ENCODE assay signal across 21 mouse cellular contexts in the genomic region with DNA sequence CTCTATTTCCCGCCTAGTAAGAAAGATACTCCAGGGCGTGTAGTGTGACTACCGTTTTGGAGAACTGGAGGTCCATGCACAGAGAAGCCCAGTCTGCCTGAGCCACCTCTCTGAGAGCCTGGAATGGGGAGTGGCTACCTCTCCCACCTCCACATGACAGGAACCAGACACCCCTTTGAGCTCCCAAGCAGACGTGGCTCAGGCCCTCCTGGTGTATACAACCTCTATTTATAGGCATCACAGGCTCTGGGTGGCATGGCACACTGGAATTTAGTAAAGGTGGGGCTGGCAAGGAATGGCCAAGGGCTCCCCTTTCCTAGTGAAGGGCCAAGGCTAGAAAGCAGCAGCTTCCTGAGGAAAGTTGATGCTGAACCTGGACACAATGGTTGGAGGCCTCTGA. TPM values are rescaled to one million over a fixed set of nuclear protein-coding genes. Genes with fewer than 3 reads are reported as not detected.
A peak's percentile ranks its signal among the peaks of the same experiment; 100 is the strongest.
DNase-seq lines count a peak whose midpoint lies in the region; ATAC-seq and TF ChIP-seq lines count a peak whose summit lies in the region.
"Had no signal": no experiment of that assay in that cellular context is flagged by ENCODE, and none has a peak within 500 bp of the region (broad histone marks: within the 10 kb centered on the region; RNA-seq: fewer than 3 reads in every experiment).

No protein-coding gene starts in this region.

- no peaks in the 10 kb centered on the region for H3K36me3 ChIP-seq in heart, embryonic 11.5 days (ENCODE audit: control insufficient read depth, insufficient read depth, low read length)
- peaks cover 4% of the 10 kb centered on the region; the same call in 1 of the 2 replicates for H3K36me3 ChIP-seq in embryonic facial prominence, embryonic 15.5 days
- peaks cover 38% of the 10 kb centered on the region for H3K36me3 ChIP-seq in limb, embryonic 14.5 days (ENCODE audit: control insufficient read depth, insufficient read depth, low read length)
- H3K36me3 ChIP-seq in hindbrain, embryonic 11.5 days (ENCODE audit: control insufficient read depth, insufficient read depth, low read length): no peaks in the 10 kb centered on the region
- H3K36me3 ChIP-seq in forebrain, embryonic 13.5 days (ENCODE audit: poor library complexity, severe bottlenecking): no peaks in the 10 kb centered on the region

- H3K9me3 ChIP-seq in heart, embryonic 11.5 days (replicated peaks; ENCODE audit: control insufficient read depth, low read length): no peaks in the 10 kb centered on the region
- H3K9me3 ChIP-seq in embryonic facial prominence, embryonic 15.5 days (replicated peaks): no peaks in the 10 kb centered on the region
- H3K9me3 ChIP-seq in limb, embryonic 14.5 days (ENCODE audit: control insufficient read depth, low read length): no peaks in the 10 kb centered on the region
- no peaks in the 10 kb centered on the region for H3K9me3 ChIP-seq in hindbrain, embryonic 11.5 days (ENCODE audit: control insufficient read depth, low read length)
- H3K9me3 ChIP-seq in forebrain, embryonic 13.5 days (replicated peaks): no peaks in the 10 kb centered on the region
- H3K9me3 ChIP-seq: embryonic facial prominence, embryonic 12.5 days; forebrain, embryonic 10.5 days had no signal

- no peak for TF ChIP-seq POLR2A in limb, embryonic 14.5 days (IDR thresholded peaks at IDR 0.05; ENCODE audit: borderline replicate concordance, extremely low read depth, insufficient read depth, insufficient read length)

- H3K4me1 ChIP-seq in heart, embryonic 11.5 days (ENCODE audit: control insufficient read depth, insufficient read depth, low read length): peaks cover 61% of the 10 kb centered on the region
- peaks cover 83% of the 10 kb centered on the region for H3K4me1 ChIP-seq in embryonic facial prominence, embryonic 15.5 days
- H3K4me1 ChIP-seq in limb, embryonic 14.5 days (ENCODE audit: control insufficient read depth, insufficient read depth, low read length): peaks cover 67% of the 10 kb centered on the region
- no peaks in the 10 kb centered on the region; the same call in none of the 2 replicates for H3K4me1 ChIP-seq in hindbrain, embryonic 11.5 days (replicated peaks; ENCODE audit: control insufficient read depth, insufficient read depth, low read length)
- H3K4me1 ChIP-seq in forebrain, embryonic 13.5 days: peaks cover 9% of the 10 kb centered on the region

- H3K4me2 ChIP-seq in heart, embryonic 11.5 days: peak overlapping the region; percentile 27; the same call in 1 of the 2 replicates
- H3K4me2 ChIP-seq in embryonic facial prominence, embryonic 15.5 days (replicated peaks): no peak overlapping the region
- no peak overlapping the region for H3K4me2 ChIP-seq in limb, embryonic 14.5 days (replicated peaks; ENCODE audit: low read depth, low read length, severe bottlenecking)
- no peak overlapping the region for H3K4me2 ChIP-seq in hindbrain, embryonic 11.5 days (replicated peaks; ENCODE audit: low read depth, low read length)
- H3K4me2 ChIP-seq in forebrain, embryonic 13.5 days: no peak overlapping the region
- H3K4me2 ChIP-seq: embryonic facial prominence, embryonic 12.5 days had no signal

- peak overlapping the region; percentile 78 for H3K27ac ChIP-seq in heart, embryonic 11.5 days (ENCODE audit: low read depth, low read length)
- H3K27ac ChIP-seq in embryonic facial prominence, embryonic 15.5 days (replicated peaks): peak overlapping the region; percentile 65
- H3K27ac ChIP-seq in limb, embryonic 14.5 days (replicated peaks; ENCODE audit: low read depth, low read length): 0 out of 2 replicates have a peak overlapping the region, but pooled peaks have one; percentile 29
- no peak overlapping the region for H3K27ac ChIP-seq in hindbrain, embryonic 11.5 days (ENCODE audit: low read depth, low read length)
- no peak overlapping the region for H3K27ac ChIP-seq in forebrain, embryonic 13.5 days
- H3K27ac ChIP-seq: forebrain, embryonic 10.5 days; hindbrain, postnatal 0 days; liver, embryonic 14.5 days had no signal

- no peak for ATAC-seq in heart, embryonic 11.5 days (replicated peaks; ENCODE audit: insufficient number of reproducible peaks, low FRiP score, low TSS enrichment)
- no peak for ATAC-seq in embryonic facial prominence, embryonic 15.5 days (ENCODE audit: insufficient number of reproducible peaks, low FRiP score, low TSS enrichment, low read depth)
- no peak for ATAC-seq in limb, embryonic 14.5 days (ENCODE audit: low FRiP score, low read depth)
- no peak for ATAC-seq in hindbrain, embryonic 11.5 days (ENCODE audit: low FRiP score)
- ATAC-seq in forebrain, embryonic 13.5 days: no peak
- ATAC-seq: activated CD4-positive, CD25-positive, alpha-beta regulatory T cell, adult 4 months; hindbrain, postnatal 0 days had no signal

- 0 out of 2 replicates have a peak overlapping the region, but pooled peaks have one; percentile 29 for H3K9ac ChIP-seq in heart, embryonic 11.5 days (ENCODE audit: low read depth, low read length)
- H3K9ac ChIP-seq in embryonic facial prominence, embryonic 15.5 days: no peak overlapping the region
- no peak overlapping the region for H3K9ac ChIP-seq in limb, embryonic 14.5 days (ENCODE audit: low read depth, low read length, severe bottlenecking)
- no peak overlapping the region for H3K9ac ChIP-seq in hindbrain, embryonic 11.5 days (ENCODE audit: low read depth, low read length)
- no peak overlapping the region for H3K9ac ChIP-seq in forebrain, embryonic 13.5 days
- H3K9ac ChIP-seq: embryonic facial prominence, embryonic 12.5 days; liver, embryonic 14.5 days had no signal

- H3K27me3 ChIP-seq in heart, embryonic 11.5 days (ENCODE audit: control insufficient read depth, insufficient read depth, low read length): no peaks in the 10 kb centered on the region
- H3K27me3 ChIP-seq in embryonic facial prominence, embryonic 15.5 days: no peaks in the 10 kb centered on the region
- H3K27me3 ChIP-seq in limb, embryonic 14.5 days (ENCODE audit: control insufficient read depth, insufficient read depth, low read length): no peaks in the 10 kb centered on the region
- H3K27me3 ChIP-seq in hindbrain, embryonic 11.5 days (ENCODE audit: control insufficient read depth, insufficient read depth, low read length): no peaks in the 10 kb centered on the region; the same call in 1 of the 2 replicates
- H3K27me3 ChIP-seq in forebrain, embryonic 13.5 days: no peaks in the 10 kb centered on the region; the same call in 1 of the 2 replicates
- H3K27me3 ChIP-seq: embryonic facial prominence, embryonic 12.5 days had no signal

- no peak for DNase-seq in heart, postnatal 36 days
- peak; percentile 31 for DNase-seq in R1 (ENCODE audit: low read depth, low spot score)
- DNase-seq in limb, embryonic 14.5 days (ENCODE audit: low spot score): no peak
- DNase-seq in hindbrain, embryonic 11.5 days (ENCODE audit: low spot score): no peak
- DNase-seq in right cerebral cortex, adult 2 months (ENCODE audit: low spot score in 2 of 2): no peak
- DNase-seq: adrenal gland, postnatal 14 days; cerebellum, adult 11-12 months; kidney, adult 9 months; kidney, postnatal 4 days; lung, postnatal 10 days; midbrain, embryonic 14.5 days; spleen, adult 18-20 months; thymus, postnatal 14 days had no signal

- no peak overlapping the region for H3K4me3 ChIP-seq in heart, embryonic 11.5 days (ENCODE audit: low read depth, low read length)
- H3K4me3 ChIP-seq in embryonic facial prominence, embryonic 15.5 days (replicated peaks): no peak overlapping the region
- H3K4me3 ChIP-seq in limb, embryonic 14.5 days (replicated peaks; ENCODE audit: low read length): no peak overlapping the region
- H3K4me3 ChIP-seq in hindbrain, embryonic 11.5 days (ENCODE audit: low read depth, low read length): no peak overlapping the region
- no peak overlapping the region for H3K4me3 ChIP-seq in forebrain, embryonic 13.5 days
- H3K4me3 ChIP-seq: embryonic facial prominence, embryonic 12.5 days; forebrain, embryonic 10.5 days had no signal

- 40% methylated on average over 4 of the region's 4 CpGs for WGBS in heart, embryonic 11.5 days (ENCODE audit: insufficient replicate concordance)
- WGBS in embryonic facial prominence, embryonic 15.5 days: 65% methylated on average over 4 of the region's 4 CpGs
- 56% methylated on average over 4 of the region's 4 CpGs for WGBS in limb, embryonic 14.5 days
- 76% methylated on average over 4 of the region's 4 CpGs for WGBS in hindbrain, embryonic 11.5 days
- 80% methylated on average over 4 of the region's 4 CpGs for WGBS in forebrain, embryonic 13.5 days

- intact Hi-C loops in heart, postnatal 36 days (cut with DNase I): no loop called here

RNA-seq across cellular contexts. Expression of a gene that starts 10.9 kb away (rescaled TPM):
- polyA plus RNA-seq in heart, embryonic 11.5 days (2014; fragmentation: Nextera tagmentation; extraction: Ambion mirVana): 18.9 and 22.6 TPM in 2 replicates
- total RNA-seq in heart, postnatal 36 days (2021): 10 to 100 TPM; 35.0 to 39.0 TPM
- 34.0 and 35.2 TPM in 2 replicates for polyA plus RNA-seq in embryonic facial prominence, embryonic 15.5 days (2015; fragmentation: Nextera tagmentation; extraction: Ambion mirVana)
- polyA plus RNA-seq in limb, embryonic 14.5 days (2012; rRNA removed): 52.7 and 58.0 TPM in 2 replicates
- 45.1 and 49.3 TPM in 2 replicates for polyA plus RNA-seq in limb, embryonic 14.5 days (2014; fragmentation: Nextera tagmentation; extraction: Ambion mirVana)
- polyA plus RNA-seq in hindbrain, embryonic 11.5 days (2014; fragmentation: Nextera tagmentation; extraction: Ambion mirVana): 13.4 and 14.3 TPM in 2 replicates
- polyA plus RNA-seq in forebrain, embryonic 13.5 days (2015; fragmentation: Nextera tagmentation; extraction: Ambion mirVana): 5.8 and 6.6 TPM in 2 replicates

Comparison
In these comparisons a context has a peak if more than half of its experiments do, and no peak if none do; other contexts are left out.
1. H3K27ac ChIP-seq: peak in heart, embryonic 11.5 days (single experiment), embryonic facial prominence, embryonic 15.5 days (single experiment) and limb, embryonic 14.5 days (single experiment); none in hindbrain, embryonic 11.5 days (single experiment) and forebrain, embryonic 13.5 days (single experiment).